Mouse (Mus musculus) heart, embryonic 10.5 days (tissue): Measurements from ENCODE around the gene Pithd1. TPM values are rescaled to one million over a fixed set of nuclear protein-coding genes. Genes with fewer than 3 reads are reported as not detected.
A peak's percentile ranks its signal among the peaks of the same experiment; 100 is the strongest.

ENCODE experiments used
- DNase-seq: peaks from one replicate; pipeline ENCODE4 v3.0.0-alpha.2; 2017; ENCODE audit warnings: low spot score
- H3K27ac ChIP-seq: fragments of 300-500 bp; sonication (generic); 2 replicates; pipeline ENCODE4 v1.5.1; 2016; ENCODE audit warnings: mild to moderate bottlenecking
- H3K27me3 ChIP-seq: fragments of 300-500 bp; sonication (generic); 2 replicates; pipeline ENCODE4 v1.6.1; 2016; ENCODE audit warnings: mild to moderate bottlenecking; ENCODE audit not compliant: poor library complexity, insufficient read depth, severe bottlenecking
- H3K36me3 ChIP-seq: fragments of 300-500 bp; sonication (generic); 2 replicates; pipeline ENCODE4 v1.6.1; 2016; ENCODE audit warnings: mild to moderate bottlenecking, moderate library complexity
- H3K4me1 ChIP-seq: fragments of 300-500 bp; sonication (generic); 2 replicates; pipeline ENCODE4 v1.6.1; 2016; ENCODE audit warnings: mild to moderate bottlenecking
- H3K4me3 ChIP-seq: fragments of 300-500 bp; sonication (generic); 2 replicates; pipeline ENCODE4 v1.5.1; 2016; ENCODE audit warnings: mild to moderate bottlenecking, moderate library complexity
- H3K9me3 ChIP-seq: fragments of 300-500 bp; sonication (generic); 2 replicates; pipeline ENCODE4 v1.6.1; 2016; ENCODE audit warnings: mild to moderate bottlenecking, moderate library complexity
- WGBS: fragments of 180-500 bp; shearing (Covaris S2); methylation state at CpG from one replicate; pipeline ENCODE4 v1.1.7; 2016; 5-methylcytosine and 5-hydroxymethylcytosine counted together
- polyA plus RNA-seq: library from polyadenylated mRNA; unstranded; fragments of >200 nt; fragmentation: Nextera tagmentation; extraction: Ambion mirVana; gene quantifications from 2 replicates; pipeline ENCODE4 v1.2.1, GENCODE M21; 2016

Gene Pithd1
- polyA plus RNA-seq, 1 experiment from 2014 or later, result 67.8 TPM

DNA sequence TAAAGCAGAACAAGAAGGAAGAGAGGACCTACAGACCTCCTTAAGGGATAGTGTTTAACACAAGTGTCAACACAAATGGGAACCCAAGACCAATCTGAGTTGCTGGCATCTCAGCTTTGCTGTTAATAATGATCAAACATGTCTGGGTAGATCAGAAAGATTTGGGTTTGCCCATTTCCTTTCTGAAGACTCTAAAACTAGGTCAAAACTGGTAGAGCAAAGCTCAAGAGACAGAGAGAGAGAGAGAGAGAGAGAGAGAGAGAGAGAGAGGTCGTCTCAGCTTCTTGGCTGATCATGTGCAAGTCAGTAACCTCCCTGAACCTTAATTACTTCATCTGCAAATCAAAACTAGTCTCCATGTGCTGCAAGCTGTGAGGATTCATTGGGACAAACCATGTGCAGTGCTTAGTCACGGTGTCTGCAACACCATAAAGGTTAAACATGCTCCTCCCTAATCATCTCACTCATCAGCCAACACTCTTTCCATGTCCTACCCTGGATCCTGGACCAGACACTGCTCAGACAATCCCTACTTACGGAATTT, 29.1 kb upstream of the Pithd1 start:
- Histone ChIP-seq H3K36me3 (peaks cover 25% of the 10 kb centered on the region), H3K4me1 (peaks cover 14% of the 10 kb centered on the region), H3K27me3 (no peaks in the 10 kb centered on the region), H3K9me3 (no peaks in the 10 kb centered on the region), H3K27ac (no peak overlapping the region), H3K4me3 (no peak overlapping the region)
- no peak for DNase-seq
- WGBS, result 87% methylated on average over 3 of the region's 3 CpGs

DNA sequence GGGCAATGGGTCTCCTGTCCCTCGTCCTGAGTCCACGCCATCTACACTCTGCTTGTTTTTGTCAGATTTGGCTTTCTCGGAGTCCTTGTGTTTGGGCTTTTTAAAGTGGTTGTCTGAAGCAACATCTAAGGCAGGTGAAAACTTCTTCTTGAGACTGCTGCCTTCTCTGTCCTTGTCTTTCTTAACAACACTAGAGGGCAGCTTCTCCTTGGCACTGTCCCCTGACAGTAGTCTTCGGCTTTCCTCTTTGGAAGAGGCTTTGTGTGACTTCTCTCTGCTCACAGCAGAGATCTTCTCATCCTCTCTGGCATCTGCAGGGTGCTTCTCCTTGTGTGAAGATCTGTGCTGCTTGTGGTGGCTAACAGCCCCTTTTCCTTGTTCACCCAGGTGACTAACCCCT, 23.5 kb upstream of the Pithd1 start:
- no peak overlapping the region for H3K4me3 ChIP-seq
- no peaks in the 10 kb centered on the region for H3K9me3 ChIP-seq
- H3K36me3 ChIP-seq, result peaks cover 76% of the 10 kb centered on the region
- DNase-seq, result no peak
- H3K4me1 ChIP-seq, result no peaks in the 10 kb centered on the region
- no peaks in the 10 kb centered on the region for H3K27me3 ChIP-seq
- 88% methylated on average over 4 of the region's 4 CpGs for WGBS
- H3K27ac ChIP-seq, result no peak overlapping the region

DNA sequence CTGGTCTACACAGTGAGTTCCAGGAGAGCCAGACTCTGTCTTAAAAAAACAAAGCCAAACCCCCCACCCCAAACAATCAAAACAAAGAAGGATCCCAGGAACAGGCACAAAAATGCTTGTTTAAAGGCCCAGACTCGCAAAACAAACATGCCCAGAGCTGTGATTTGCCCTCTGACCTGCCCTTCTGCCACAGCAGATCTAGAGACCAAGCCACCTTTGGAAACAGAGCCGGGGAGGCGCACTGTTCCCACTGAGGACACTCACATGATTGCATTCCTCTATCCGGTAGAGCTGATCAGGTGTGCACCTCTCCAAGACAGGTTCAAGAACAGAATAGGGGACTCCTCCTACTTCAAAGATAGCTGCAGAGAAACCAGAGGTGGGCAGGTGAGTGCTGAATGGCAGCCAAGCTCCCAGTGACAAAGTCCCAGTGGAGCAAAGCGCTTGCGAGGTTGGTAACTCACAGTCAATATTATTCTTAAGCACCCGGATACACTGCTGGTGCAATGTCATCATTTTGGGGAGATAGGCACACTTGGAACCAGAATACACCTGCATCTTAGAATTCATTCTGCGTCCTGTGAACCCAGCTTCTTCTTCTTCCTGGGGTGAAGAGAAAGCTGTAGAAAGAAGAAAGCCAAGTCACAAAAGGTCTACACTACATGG, 21.9 kb upstream of the Pithd1 start:
- WGBS, result 86% methylated on average over 8 of the region's 8 CpGs
- H3K4me3 ChIP-seq, result no peak overlapping the region
- DNase-seq, result peak; percentile 33
- no peaks in the 10 kb centered on the region for H3K4me1 ChIP-seq
- H3K27me3 ChIP-seq, result no peaks in the 10 kb centered on the region
- H3K9me3 ChIP-seq, result no peaks in the 10 kb centered on the region
- H3K36me3 ChIP-seq, result peaks cover 92% of the 10 kb centered on the region
- H3K27ac ChIP-seq, result no peak overlapping the region

DNA sequence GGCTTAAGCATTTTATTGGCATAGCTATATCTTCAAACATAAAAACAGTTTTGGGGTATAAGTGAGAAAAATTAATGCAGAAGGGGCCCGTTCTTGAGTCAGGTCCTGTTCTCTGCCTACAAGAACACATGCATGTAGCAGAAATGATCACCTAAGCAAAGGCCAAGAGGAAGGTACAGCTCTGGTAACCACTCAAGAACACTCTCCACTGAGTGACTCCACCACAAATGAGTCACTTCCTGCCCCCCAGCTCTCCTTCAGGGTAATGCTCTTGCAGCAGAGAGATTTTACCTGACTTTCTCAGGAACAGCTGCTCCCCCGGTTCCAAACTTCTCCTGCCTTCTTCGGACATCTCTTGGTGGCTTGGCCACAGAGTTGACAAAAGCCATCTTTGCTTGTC, 19.8 kb upstream of the Pithd1 start:
- Histone ChIP-seq H3K4me3 (no peak overlapping the region), H3K36me3 (peaks cover 92% of the 10 kb centered on the region)
- 95% methylated on average over 3 of the region's 3 CpGs for WGBS

DNA sequence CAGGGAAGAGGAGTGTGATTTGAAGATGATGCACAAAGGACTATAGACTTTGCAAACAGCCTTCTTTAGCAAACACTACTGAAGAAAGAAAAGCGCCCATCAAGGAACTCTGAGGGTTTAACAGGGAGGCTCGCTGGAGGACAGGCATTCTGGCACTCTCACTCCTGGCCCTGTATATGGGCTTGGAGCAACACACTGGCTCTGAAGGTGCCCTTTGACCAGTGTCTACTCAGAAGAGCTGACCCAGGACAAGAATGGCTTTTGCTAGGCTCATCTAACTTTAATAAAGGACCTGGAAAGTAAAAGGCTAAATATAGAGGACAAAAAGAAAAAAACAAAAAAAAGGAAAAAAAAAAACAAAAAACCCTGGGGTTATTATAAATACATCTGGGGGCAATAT, 17.9 kb upstream of the Pithd1 start:
- no peak for DNase-seq
- Histone ChIP-seq H3K27ac (no peak overlapping the region), H3K36me3 (peaks cover 79% of the 10 kb centered on the region), H3K27me3 (no peaks in the 10 kb centered on the region), H3K4me1 (no peaks in the 10 kb centered on the region), H3K9me3 (no peaks in the 10 kb centered on the region), H3K4me3 (no peak overlapping the region)
- 91% methylated on average over 2 of the region's 2 CpGs for WGBS

More for the DNA sequence above, 19.8 kb upstream of the Pithd1 start:
- peak; percentile 7 for DNase-seq
- Histone ChIP-seq H3K27me3 (no peaks in the 10 kb centered on the region), H3K4me1 (no peaks in the 10 kb centered on the region), H3K27ac (no peak overlapping the region), H3K9me3 (no peaks in the 10 kb centered on the region)

DNA sequence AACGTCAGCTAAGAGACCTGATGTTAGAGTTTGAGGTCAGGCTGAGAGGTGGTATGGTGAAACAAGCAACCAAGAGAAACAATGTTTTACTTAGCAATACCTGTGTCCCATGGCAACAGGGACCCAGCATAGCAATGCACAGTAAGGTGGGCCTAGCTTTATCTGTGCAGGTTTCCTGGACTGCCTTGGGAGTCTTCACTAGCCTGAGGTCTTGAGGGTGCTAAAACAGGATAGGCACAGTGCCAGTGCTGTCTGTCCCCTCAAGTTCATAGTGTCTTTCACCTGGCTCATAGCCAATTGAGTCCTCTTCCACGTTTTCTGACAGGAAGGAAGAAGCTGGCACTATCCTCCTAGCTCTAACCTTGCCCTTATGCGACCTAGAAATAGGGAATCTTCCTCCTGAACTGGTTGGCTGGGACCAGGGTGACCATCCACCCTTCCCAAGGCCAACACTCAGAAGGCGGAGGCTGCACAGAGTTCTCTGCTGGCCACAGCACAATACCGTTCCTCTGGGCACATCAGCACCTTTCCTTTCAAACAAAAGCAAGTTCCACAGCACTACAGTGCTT, 17.1 kb upstream of the Pithd1 start:
- Histone ChIP-seq H3K36me3 (peaks cover 72% of the 10 kb centered on the region), H3K9me3 (no peaks in the 10 kb centered on the region), H3K4me3 (no peak overlapping the region), H3K4me1 (no peaks in the 10 kb centered on the region), H3K27ac (no peak overlapping the region), H3K27me3 (no peaks in the 10 kb centered on the region)
- 88% methylated on average over 5 of the region's 5 CpGs for WGBS
- peak; percentile 56 for DNase-seq

DNA sequence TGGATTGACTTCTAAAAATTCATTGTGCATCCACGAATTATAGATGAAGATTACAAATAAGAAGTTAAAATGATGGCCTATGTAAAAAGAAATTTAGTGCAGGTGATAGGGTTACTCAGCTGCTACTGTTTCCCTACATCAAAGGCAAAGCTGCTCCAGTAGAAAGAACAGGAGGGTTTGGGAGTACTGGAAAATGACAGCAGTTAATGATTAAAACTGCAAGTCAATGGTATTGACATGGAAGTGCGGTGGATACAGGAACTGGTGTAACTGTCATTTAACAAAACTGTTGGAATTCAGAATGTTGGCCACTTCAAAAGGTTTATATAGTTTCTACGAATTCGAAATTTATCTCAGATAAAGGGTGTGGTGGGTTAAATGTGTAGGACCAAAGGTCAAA, 8.1 kb upstream of the Pithd1 start:
- Histone ChIP-seq H3K27ac (no peak overlapping the region), H3K4me3 (no peak overlapping the region), H3K27me3 (no peaks in the 10 kb centered on the region), H3K4me1 (no peaks in the 10 kb centered on the region), H3K36me3 (no peaks in the 10 kb centered on the region), H3K9me3 (no peaks in the 10 kb centered on the region)
- DNase-seq, result no peak
- WGBS, result 83% methylated on average over 4 of the region's 4 CpGs

DNA sequence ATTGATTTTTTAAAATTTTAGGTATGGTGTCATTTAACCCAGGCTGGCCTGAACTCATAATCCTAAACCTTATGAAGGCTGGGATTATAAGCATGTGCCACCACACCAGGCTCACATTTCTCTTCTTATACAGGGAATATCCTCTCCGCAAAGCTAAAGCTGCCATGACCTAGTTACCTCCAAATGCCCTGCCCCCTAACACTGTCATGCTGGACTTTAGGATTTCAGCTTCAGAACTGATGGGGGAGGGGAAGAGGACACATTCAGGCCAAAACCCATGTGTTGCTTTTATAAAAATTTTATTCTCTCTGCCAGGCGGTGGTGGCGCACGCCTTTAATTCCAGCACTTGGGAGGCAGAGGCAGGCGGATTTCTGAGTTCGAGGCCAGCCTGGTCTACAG, 6.9 kb upstream of the Pithd1 start:
- no peaks in the 10 kb centered on the region for H3K27me3 ChIP-seq
- whole genome bisulfite sequencing, result 96% methylated on average over 6 of the region's 6 CpGs
- H3K4me1 ChIP-seq, result no peaks in the 10 kb centered on the region
- no peak overlapping the region for H3K27ac ChIP-seq
- H3K36me3 ChIP-seq, result no peaks in the 10 kb centered on the region
- H3K9me3 ChIP-seq, result no peaks in the 10 kb centered on the region
- no peak for DNase-seq
- H3K4me3 ChIP-seq, result no peak overlapping the region

DNA sequence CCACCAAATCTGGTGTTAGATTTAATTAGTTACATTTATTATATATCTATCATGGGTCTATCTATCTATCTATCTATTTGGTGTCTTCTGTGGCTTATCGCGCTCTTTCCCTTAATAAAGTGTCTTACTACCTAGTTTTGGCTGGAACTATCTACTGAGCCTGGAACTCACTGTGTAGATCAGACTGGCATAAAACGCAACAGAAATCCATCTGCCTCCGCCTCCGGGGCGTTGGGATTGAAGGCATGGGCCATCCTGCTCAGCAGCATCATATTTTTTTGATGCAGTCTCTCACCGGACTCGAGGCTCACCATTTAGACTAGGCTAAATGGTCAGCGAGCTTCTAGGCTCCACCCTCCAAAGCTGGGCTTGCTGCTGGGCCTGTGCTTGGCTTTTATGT, 650 bp upstream of the Pithd1 start:
- H3K36me3 ChIP-seq, result peaks cover 30% of the 10 kb centered on the region
- H3K27me3 ChIP-seq, result no peaks in the 10 kb centered on the region
- H3K4me1 ChIP-seq, result peaks cover 25% of the 10 kb centered on the region
- peak; percentile 72 for DNase-seq
- H3K4me3 ChIP-seq, result peak overlapping the region; percentile 85
- peak overlapping the region; percentile 96 for H3K27ac ChIP-seq
- H3K9me3 ChIP-seq, result no peaks in the 10 kb centered on the region
- WGBS, result 68% methylated on average over 9 of the region's 9 CpGs

DNA sequence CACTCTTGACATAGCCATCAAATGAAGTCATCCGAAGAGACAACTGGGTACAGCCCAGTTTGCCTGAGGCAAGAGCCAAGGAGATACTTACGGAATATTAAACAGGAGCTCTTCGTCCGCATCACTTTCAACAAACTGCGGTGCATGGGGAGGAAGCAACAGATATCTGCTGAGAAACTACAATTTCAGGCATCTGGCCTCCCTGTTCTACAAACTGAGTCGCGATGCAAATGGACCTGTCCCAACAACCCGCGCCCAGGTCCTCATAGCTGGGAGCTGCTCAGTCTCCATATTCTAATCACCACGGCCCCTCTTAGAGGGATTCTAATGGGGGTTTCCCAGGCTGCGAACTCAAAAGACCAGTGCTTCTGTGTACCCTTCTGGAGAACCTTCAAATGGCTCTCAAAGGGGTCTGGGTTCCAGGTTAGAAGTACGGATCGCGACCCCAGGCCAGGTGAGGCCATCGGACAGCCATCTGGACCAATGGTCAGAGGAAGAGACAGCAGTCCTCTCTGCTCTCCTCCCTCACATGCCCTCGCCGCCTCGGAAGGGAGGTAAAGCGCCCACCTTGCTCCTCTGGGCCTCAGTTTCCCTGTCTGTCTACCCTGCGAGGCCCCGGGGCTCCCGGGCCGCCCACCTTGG, 642 bp downstream of the Pithd1 start:
- Histone ChIP-seq H3K4me1 (peaks cover 25% of the 10 kb centered on the region), H3K4me3 (peak overlapping the region; percentile 85), H3K27me3 (no peaks in the 10 kb centered on the region), H3K27ac (peak overlapping the region; percentile 96), H3K36me3 (peaks cover 38% of the 10 kb centered on the region), H3K9me3 (no peaks in the 10 kb centered on the region)
- DNase-seq, result peak; percentile 80
- WGBS, result 9% methylated on average over 23 of the region's 23 CpGs

DNA sequence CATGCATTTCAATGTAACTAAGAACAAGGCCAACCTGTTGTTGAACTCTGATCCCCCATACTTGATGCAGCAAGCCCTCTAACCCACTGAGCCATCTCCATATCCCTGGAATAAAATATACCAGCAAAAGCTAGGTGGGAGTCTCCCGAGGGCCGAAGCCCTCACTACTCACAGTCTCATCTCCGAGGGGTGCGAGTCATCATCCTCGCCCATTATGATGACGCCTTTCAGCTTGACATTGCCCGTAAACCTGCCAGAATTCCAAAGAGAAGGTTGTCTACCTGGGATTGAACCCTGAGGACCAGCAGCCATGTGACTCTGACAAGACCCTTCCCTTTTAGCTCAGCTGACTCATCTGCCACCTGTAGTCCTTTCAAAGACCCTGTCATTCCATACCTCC, 1.3 kb downstream of the Pithd1 start:
- Histone ChIP-seq H3K36me3 (peaks cover 43% of the 10 kb centered on the region), H3K27me3 (no peaks in the 10 kb centered on the region), H3K4me3 (peak overlapping the region; percentile 85), H3K27ac (peak overlapping the region; percentile 18; the same call in 1 of the 2 replicates), H3K4me1 (peaks cover 25% of the 10 kb centered on the region), H3K9me3 (no peaks in the 10 kb centered on the region)
- 89% methylated on average over 7 of the region's 7 CpGs for WGBS
- peak; percentile 66 for DNase-seq

DNA sequence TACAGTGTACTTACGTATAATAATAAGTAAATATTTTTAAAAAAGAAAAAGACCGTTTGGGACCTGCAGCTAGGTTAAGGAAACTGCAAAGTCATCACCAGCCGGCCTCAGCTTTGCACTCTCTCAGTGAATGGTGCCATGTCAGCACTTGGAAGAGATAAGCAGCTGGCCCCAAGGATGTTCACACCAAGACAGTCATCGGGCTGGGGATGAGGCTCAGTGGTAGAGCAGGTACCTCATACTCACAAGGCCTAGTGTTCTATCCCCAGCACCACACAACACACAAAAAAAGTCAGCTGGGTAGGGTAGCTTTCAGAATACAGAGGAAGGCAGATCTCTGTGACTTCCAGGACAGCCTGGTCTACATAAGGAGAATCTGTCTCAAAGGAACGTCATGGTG, 1.9 kb downstream of the Pithd1 start:
- Histone ChIP-seq H3K4me1 (peaks cover 25% of the 10 kb centered on the region), H3K9me3 (no peaks in the 10 kb centered on the region), H3K27me3 (no peaks in the 10 kb centered on the region), H3K36me3 (peaks cover 46% of the 10 kb centered on the region), H3K4me3 (no peak overlapping the region; the same call in 1 of the 2 replicates), H3K27ac (no peak overlapping the region; the same call in 1 of the 2 replicates)
- peak; percentile 90 for DNase-seq
- WGBS, result 79% methylated on average over 5 of the region's 5 CpGs

DNA sequence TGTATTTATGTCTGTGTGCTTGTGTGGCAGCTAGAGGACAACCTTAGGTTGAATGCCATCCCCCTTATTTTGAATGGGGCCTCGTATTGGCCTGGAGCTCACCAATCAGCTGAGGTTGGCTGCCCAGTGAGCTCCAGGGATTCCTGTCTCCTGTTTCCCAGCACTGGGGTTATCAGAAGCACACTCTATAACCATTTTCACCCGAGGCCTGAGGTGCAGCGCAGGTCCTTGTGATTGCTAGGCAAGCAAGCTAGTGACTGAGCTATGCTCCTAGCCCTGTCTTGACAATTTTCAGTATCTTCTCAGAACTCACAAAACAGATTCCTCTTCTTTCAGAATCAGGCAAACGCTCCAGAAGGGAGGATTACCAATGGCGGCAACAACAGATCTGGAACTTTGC, 2.5 kb downstream of the Pithd1 start:
- DNase-seq, result peak; percentile 73
- peaks cover 46% of the 10 kb centered on the region for H3K36me3 ChIP-seq
- peaks cover 25% of the 10 kb centered on the region for H3K4me1 ChIP-seq
- peak overlapping the region; percentile 36; the same call in 1 of the 2 replicates for H3K27ac ChIP-seq
- H3K27me3 ChIP-seq, result no peaks in the 10 kb centered on the region
- no peaks in the 10 kb centered on the region for H3K9me3 ChIP-seq
- 80% methylated on average over 5 of the region's 5 CpGs for WGBS
- peak overlapping the region; percentile 5; the same call in 1 of the 2 replicates for H3K4me3 ChIP-seq
